Mouse (Mus musculus) CH12.LX (cell line): ENCODE measurements at regions not wholly inside any gene's neighbourhood (a gene's known extent, or its start where the extent isn't known, plus 50 kb on each side); places are given as distances from the start of the nearest gene placed in this dataset.
A peak's percentile ranks its signal among the peaks of the same experiment; 100 is the strongest.

Experiments used
- DNase-seq: peaks from one replicate; pipeline ENCODE4 v3.0.0-alpha.2; 2013; ENCODE audit errors: extremely low read depth
- H3K27ac ChIP-seq: 2 replicates; pipeline ENCODE4 v1.5.1; 2012; ENCODE audit warnings: low read depth, mild to moderate bottlenecking, control low read depth, moderate library complexity; ENCODE audit not compliant: insufficient read depth
- H3K27me3 ChIP-seq: replicated peaks from 2 replicates; pipeline ENCODE3; 2012; ENCODE audit warnings: inconsistent platforms
- H3K36me3 ChIP-seq, 2 experiments: replicated peaks in 1 of 2; 2 replicates each; pipeline versions ENCODE3 to v1.6.1; 2012; ENCODE audit warnings: inconsistent platforms in 1 of 2, low read length in 1 of 2, mild to moderate bottlenecking in 1 of 2, mixed read lengths in 1 of 2, moderate library complexity in 1 of 2; ENCODE audit not compliant: control insufficient read depth in 1 of 2, insufficient read depth in 1 of 2
- H3K4me1 ChIP-seq, 2 experiments: 2 replicates each; pipeline ENCODE4 v1.6.1; 2012; ENCODE audit warnings: inconsistent platforms in 1 of 2, moderate library complexity in 1 of 2; ENCODE audit not compliant: insufficient read depth in 2 of 2, control insufficient read depth in 1 of 2
- H3K4me2 ChIP-seq: 2 replicates; pipeline ENCODE4 v1.6.1; 2012; ENCODE audit warnings: low read depth, mild to moderate bottlenecking, control low read depth; ENCODE audit not compliant: poor library complexity, insufficient read depth, severe bottlenecking
- H3K4me3 ChIP-seq, 3 experiments: fragments of 150-350 bp in 1 of 3; sonication (generic) in 1 of 3; replicated peaks in 1 of 3; 2 replicates each; pipeline versions ENCODE3 to v1.5.1; 2011 to 2012; ENCODE audit warnings: low read depth in 2 of 3, low read length in 2 of 3, mild to moderate bottlenecking in 2 of 3, moderate library complexity in 2 of 3, control low read depth in 1 of 3, improper control_type of control experiment in 1 of 3, inconsistent platforms in 1 of 3, mixed read lengths in 1 of 3; ENCODE audit not compliant: poor library complexity in 1 of 3
- H3K79me2 ChIP-seq: replicated peaks from 2 replicates; pipeline ENCODE4 v1.6.1; 2012; ENCODE audit warnings: mild to moderate bottlenecking, moderate library complexity; ENCODE audit not compliant: control insufficient read depth, poor library complexity, insufficient read depth, severe bottlenecking; ENCODE audit errors: extremely low read depth
- H3K9ac ChIP-seq: 2 replicates; pipeline ENCODE4 v1.6.1; 2012; ENCODE audit warnings: low read depth, mild to moderate bottlenecking, control low read depth, moderate library complexity; ENCODE audit not compliant: insufficient read depth
- H3K9me3 ChIP-seq: replicated peaks from 2 replicates; pipeline ENCODE3; 2012; ENCODE audit warnings: low read length, inconsistent platforms, mixed read lengths
- BHLHE40 ChIP-seq: IDR thresholded peaks from 2 replicates; pipeline ENCODE4 v1.6.1; 2011; ENCODE audit warnings: mild to moderate bottlenecking, low read depth, low read length, improper control_type of control experiment
- CHD2 ChIP-seq: IDR thresholded peaks from 2 replicates; pipeline ENCODE4 v1.6.1; 2011; ENCODE audit warnings: low read length, improper control_type of control experiment
- CTCF ChIP-seq, 2 experiments: IDR thresholded peaks in 1 of 2; conservative IDR thresholded peaks in 1 of 2; 2 replicates each; pipeline ENCODE4 v1.5.1; 2011 to 2012; ENCODE audit warnings: low read depth in 2 of 2, low read length in 2 of 2, improper control_type of control experiment in 1 of 2, inconsistent platforms in 1 of 2, mild to moderate bottlenecking in 1 of 2, moderate library complexity in 1 of 2
- ELF1 ChIP-seq: IDR thresholded peaks from 2 replicates; pipeline ENCODE4 v1.6.1; 2014; ENCODE audit warnings: low read depth, mild to moderate bottlenecking, inconsistent platforms, low read length, improper control_type of control experiment
- EP300 ChIP-seq: IDR thresholded peaks from 2 replicates; pipeline ENCODE4 v1.6.1; 2011; ENCODE audit warnings: low read length, improper control_type of control experiment
- ETS1 ChIP-seq: conservative IDR thresholded peaks from 2 replicates; pipeline ENCODE4 v1.6.1; 2012; ENCODE audit warnings: low read depth, mild to moderate bottlenecking, inconsistent platforms, low read length, improper control_type of control experiment, moderate library complexity
- GABPA ChIP-seq: IDR thresholded peaks from 2 replicates; pipeline ENCODE4 v1.6.1; 2012; ENCODE audit warnings: low read depth, low read length, improper control_type of control experiment, inconsistent platforms; ENCODE audit not compliant: insufficient replicate concordance
- HCFC1 ChIP-seq: IDR thresholded peaks from 2 replicates; pipeline ENCODE4 v1.6.1; 2012; ENCODE audit warnings: low read depth, mild to moderate bottlenecking, inconsistent platforms, low read length, improper control_type of control experiment
- IRF4 ChIP-seq: IDR thresholded peaks from 2 replicates; pipeline ENCODE4 v1.6.1; 2014; ENCODE audit warnings: low read depth, mild to moderate bottlenecking, inconsistent platforms, low read length, improper control_type of control experiment
- JUN ChIP-seq: IDR thresholded peaks from 2 replicates; pipeline ENCODE4 v1.6.1; 2011; ENCODE audit warnings: low read depth, mild to moderate bottlenecking, low read length, improper control_type of control experiment, moderate library complexity; ENCODE audit not compliant: insufficient read depth
- JUND ChIP-seq: conservative IDR thresholded peaks from 2 replicates; pipeline ENCODE4 v1.6.1; 2011; ENCODE audit warnings: low read depth, low read length, improper control_type of control experiment
- KAT2A ChIP-seq: IDR thresholded peaks from 2 replicates; pipeline ENCODE4 v1.6.1; 2012; ENCODE audit warnings: low read length, improper control_type of control experiment, inconsistent platforms; ENCODE audit not compliant: insufficient replicate concordance
- MAFK ChIP-seq: IDR thresholded peaks from 2 replicates; pipeline ENCODE4 v1.6.1; 2011; ENCODE audit warnings: low read length, improper control_type of control experiment; ENCODE audit not compliant: insufficient replicate concordance
- MAX ChIP-seq: IDR thresholded peaks from 2 replicates; pipeline ENCODE4 v1.6.1; 2011; ENCODE audit warnings: low read length, improper control_type of control experiment
- MAZ ChIP-seq: IDR thresholded peaks from 2 replicates; pipeline ENCODE4 v1.6.1; 2012; ENCODE audit warnings: low read depth, mild to moderate bottlenecking, inconsistent platforms, low read length, improper control_type of control experiment, moderate library complexity
- MEF2A ChIP-seq: IDR thresholded peaks from 2 replicates; pipeline ENCODE4 v1.6.1; 2014; ENCODE audit warnings: low read depth, mild to moderate bottlenecking, inconsistent platforms, low read length, improper control_type of control experiment, borderline replicate concordance
- MYC ChIP-seq: IDR thresholded peaks from 2 replicates; pipeline ENCODE4 v1.6.1; 2011; ENCODE audit warnings: low read depth, mild to moderate bottlenecking, improper control_type of control experiment, low read length
- NELFE ChIP-seq: IDR thresholded peaks from 2 replicates; pipeline ENCODE4 v1.6.1; 2011; ENCODE audit warnings: low read depth, low read length, improper control_type of control experiment
- NRF1 ChIP-seq: IDR thresholded peaks from 2 replicates; pipeline ENCODE4 v1.6.1; 2014; ENCODE audit warnings: low read depth, mild to moderate bottlenecking, inconsistent platforms, low read length, improper control_type of control experiment, moderate library complexity
- POLR2A ChIP-seq: IDR thresholded peaks from 2 replicates; pipeline ENCODE4 v1.6.1; 2011; ENCODE audit warnings: low read depth, mild to moderate bottlenecking, improper control_type of control experiment, low read length
- POLR2AphosphoS2 ChIP-seq: IDR thresholded peaks from 2 replicates; pipeline ENCODE4 v1.6.1; 2011; ENCODE audit warnings: low read depth, low read length, improper control_type of control experiment
- RCOR1 ChIP-seq: conservative IDR thresholded peaks from 2 replicates; pipeline ENCODE4 v1.6.1; 2012; ENCODE audit warnings: low read depth, mild to moderate bottlenecking, inconsistent platforms, low read length, improper control_type of control experiment
- SMC3 ChIP-seq: IDR thresholded peaks from 2 replicates; pipeline ENCODE4 v1.6.1; 2011; ENCODE audit warnings: low read depth, low read length, improper control_type of control experiment
- TBP ChIP-seq: conservative IDR thresholded peaks from 2 replicates; pipeline ENCODE4 v1.6.1; 2011; ENCODE audit warnings: low read depth, low read length, improper control_type of control experiment
- TCF12 ChIP-seq: IDR thresholded peaks from 2 replicates; pipeline ENCODE4 v1.6.1; 2014; ENCODE audit warnings: low read depth, mild to moderate bottlenecking, inconsistent platforms, low read length, improper control_type of control experiment
- USF2 ChIP-seq: conservative IDR thresholded peaks from 2 replicates; pipeline ENCODE4 v1.6.1; 2011; ENCODE audit warnings: low read depth, low read length, improper control_type of control experiment
- ZKSCAN1 ChIP-seq: IDR thresholded peaks from 2 replicates; pipeline ENCODE4 v1.6.1; 2012; ENCODE audit warnings: low read depth, inconsistent platforms, low read length, improper control_type of control experiment, borderline replicate concordance
- ZMIZ1 ChIP-seq: IDR thresholded peaks from 2 replicates; pipeline ENCODE4 v1.6.1; 2012; ENCODE audit warnings: low read depth, mild to moderate bottlenecking, inconsistent platforms, low read length, improper control_type of control experiment
- ZNF384 ChIP-seq: IDR thresholded peaks from 2 replicates; pipeline ENCODE4 v1.6.1; 2012; ENCODE audit warnings: low read depth, low read length, improper control_type of control experiment, inconsistent platforms
- dilution Hi-C: fragments of 300-500 bp; cut with MboI; formaldehyde crosslinking; loops from 2 replicates; pipeline ENCODE4 v1.14.3; 2020; ENCODE audit warnings: low sequenced_read_pairs; ENCODE audit not compliant: extremely low pct_unique_long_range_greater_than_20kb, extremely low pct_ligation_motif_present
- in situ Hi-C: fragments of 300-500 bp; cut with MboI; formaldehyde crosslinking; loops from 3 replicates; pipeline ENCODE4 v1.14.3; 2019; ENCODE audit warnings: low sequenced_read_pairs, low pct_ligation_motif_present, low pct_unique_long_range_greater_than_20kb, mixed read lengths

DNA sequence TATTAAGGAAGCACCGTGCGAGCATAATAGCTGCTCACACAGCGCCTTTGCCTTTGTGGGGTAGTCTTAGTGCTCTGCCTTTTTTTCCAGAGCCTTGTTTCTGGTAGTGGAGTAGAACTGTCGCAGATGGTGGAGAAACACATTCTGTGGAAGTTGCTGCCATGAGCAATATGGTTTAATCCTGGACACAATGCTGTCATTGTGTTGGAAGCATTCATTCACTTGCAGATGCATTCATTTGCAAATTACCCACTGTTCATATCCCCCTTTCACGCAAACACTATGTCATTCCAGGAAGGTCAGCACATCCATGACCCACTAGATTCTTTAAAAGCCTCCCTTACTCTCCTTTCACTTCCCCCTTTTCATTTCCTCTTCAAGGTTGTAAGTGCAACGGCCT is 219.7 kb upstream of the Cdh6 start:
- Histone ChIP-seq H3K9me3 (no peaks in the 10 kb centered on the region), H3K27ac (peak overlapping the region; percentile 45; the same call in 1 of the 2 replicates), H3K4me2 (peak overlapping the region; percentile 43; the same call in 1 of the 2 replicates), H3K27me3 (no peaks in the 10 kb centered on the region), H3K79me2 (no peaks in the 10 kb centered on the region), H3K9ac (no peak overlapping the region), H3K4me1 (peaks cover 2 to 23% of the 10 kb centered on the region in 2 experiments; a peak in 3 of 4 replicates), H3K4me3 (no peak overlapping the region), H3K36me3 (no peaks in the 10 kb centered on the region)
- peak; percentile 86 for DNase-seq
- no peak for TF ChIP-seq GABPA
- 0 out of 2 replicates have a peak, but pooled peaks have one; percentile 47 for TF ChIP-seq KAT2A
- 0 out of 2 replicates have a peak, but pooled peaks have one; percentile 36 for TF ChIP-seq TBP
- TF ChIP-seq MAX: peak; percentile 38; the same call in 1 of the 2 replicates
- TF ChIP-seq MAFK: peak; percentile 74; the same call in 1 of the 2 replicates
- TF ChIP-seq NRF1: no peak
- TF ChIP-seq USF2: no peak
- 0 out of 2 replicates have a peak, but pooled peaks have one; percentile 4 for TF ChIP-seq ZNF384
- peak; percentile 89 for TF ChIP-seq MEF2A
- peak; percentile 78 for TF ChIP-seq TCF12
- TF ChIP-seq IRF4: peak; percentile 98
- peak; percentile 74 for TF ChIP-seq MYC
- TF ChIP-seq CTCF (conservative IDR thresholded peaks at IDR 0.05 in 1 of 2, IDR thresholded peaks at IDR 0.05 in 1 of 2; ENCODE audit: low read depth in 2 of 2, low read length in 2 of 2): no peak
- TF ChIP-seq RCOR1: peak; percentile 87; the same call in 1 of the 2 replicates
- peak; percentile 7 for TF ChIP-seq SMC3
- TF ChIP-seq ZKSCAN1: no peak
- TF ChIP-seq JUN: peak; percentile 68
- no peak for TF ChIP-seq ZMIZ1
- TF ChIP-seq POLR2A: no peak
- peak; percentile 90 for TF ChIP-seq ETS1
- TF ChIP-seq CHD2: peak; percentile 74; the same call in 1 of the 2 replicates
- no peak; the same call in 1 of the 2 replicates for TF ChIP-seq HCFC1
- peak; percentile 77 for TF ChIP-seq JUND
- peak; percentile 99 for TF ChIP-seq EP300
- no peak for TF ChIP-seq POLR2AphosphoS2
- peak; percentile 48; the same call in 1 of the 2 replicates for TF ChIP-seq ELF1
- no peak for TF ChIP-seq MAZ
- TF ChIP-seq NELFE: no peak
- peak; percentile 84 for TF ChIP-seq BHLHE40
- in situ Hi-C loops: no loop called here
- dilution Hi-C loops: no loop called here
